Mouse (Mus musculus) CD4-positive, CD25-positive, alpha-beta regulatory T cell, adult 4 months (primary cell): ENCODE measurements around the gene Pdia2. TPM values are rescaled to one million over a fixed set of nuclear protein-coding genes. Genes with fewer than 3 reads are reported as not detected.

Experiments used
- ATAC-seq: one replicate; pipeline ENCODE4 v1.8.0; 2017
- polyA plus RNA-seq, 2 experiments: library from polyadenylated mRNA; unstranded; fragments of 100-300 nt; shearing (Covaris generic); gene quantifications; one replicate each; pipeline ENCODE4 v1.2.1; 2017

Pdia2 gene
- not detected for polyA plus RNA-seq

- no peak for ATAC-seq
Measured at GRCm38 (mm10) chr17:26198892-26199291, at the start of gene Pdia2. Gene Pdia2 (minus strand): TSS chr17:26199087.

DNA sequence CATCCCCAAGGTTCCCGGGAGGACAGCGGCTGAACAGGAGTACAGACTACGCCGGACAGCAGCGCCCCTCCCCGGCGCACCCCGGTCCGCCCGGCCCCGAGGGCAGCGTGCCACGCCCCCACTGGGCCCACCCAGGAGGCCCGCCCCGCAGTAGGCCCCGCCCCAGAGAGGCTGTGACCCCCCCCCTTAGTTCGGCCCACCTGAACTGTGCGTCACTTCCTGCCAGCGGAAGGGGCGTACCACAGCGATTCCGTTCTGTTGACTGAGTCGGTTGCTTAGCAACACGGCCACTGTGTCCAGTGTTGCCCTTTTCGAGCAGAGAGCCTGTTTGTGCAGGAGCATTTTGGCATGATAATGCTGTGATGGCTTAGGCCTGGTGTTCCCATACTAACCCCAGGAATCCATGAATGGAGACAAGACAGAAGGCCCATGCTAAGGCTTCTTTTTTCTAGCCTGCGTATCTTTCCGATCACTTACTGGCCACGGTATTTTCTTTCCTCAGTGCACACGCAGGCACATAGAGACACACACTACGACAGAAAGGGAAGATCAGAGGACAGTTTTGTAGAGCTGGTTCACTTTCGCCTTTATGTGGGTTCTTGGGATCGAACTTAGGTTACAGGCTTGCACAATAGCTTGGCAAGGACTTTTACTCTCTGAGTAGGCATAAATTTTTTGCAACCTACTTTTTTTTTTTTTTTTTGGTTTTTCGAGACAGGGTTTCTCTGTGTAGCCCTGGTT is 45.4 kb upstream of the Pdia2 start, which contains the start of gene Fam234a:
Gene Fam234a, minus strand, starts transcription at position 142 of the 741 bp plus-strand sequence.
- peak; percentile 93 for ATAC-seq

- peak; percentile 54 for ATAC-seq
Measured at GRCm38 (mm10) chr17:26243471-26244100, 44.7 kb upstream of the Pdia2 start.

- no peak for ATAC-seq
Measured at GRCm38 (mm10) chr17:26240990-26241389, 42.1 kb upstream of the Pdia2 start.

DNA sequence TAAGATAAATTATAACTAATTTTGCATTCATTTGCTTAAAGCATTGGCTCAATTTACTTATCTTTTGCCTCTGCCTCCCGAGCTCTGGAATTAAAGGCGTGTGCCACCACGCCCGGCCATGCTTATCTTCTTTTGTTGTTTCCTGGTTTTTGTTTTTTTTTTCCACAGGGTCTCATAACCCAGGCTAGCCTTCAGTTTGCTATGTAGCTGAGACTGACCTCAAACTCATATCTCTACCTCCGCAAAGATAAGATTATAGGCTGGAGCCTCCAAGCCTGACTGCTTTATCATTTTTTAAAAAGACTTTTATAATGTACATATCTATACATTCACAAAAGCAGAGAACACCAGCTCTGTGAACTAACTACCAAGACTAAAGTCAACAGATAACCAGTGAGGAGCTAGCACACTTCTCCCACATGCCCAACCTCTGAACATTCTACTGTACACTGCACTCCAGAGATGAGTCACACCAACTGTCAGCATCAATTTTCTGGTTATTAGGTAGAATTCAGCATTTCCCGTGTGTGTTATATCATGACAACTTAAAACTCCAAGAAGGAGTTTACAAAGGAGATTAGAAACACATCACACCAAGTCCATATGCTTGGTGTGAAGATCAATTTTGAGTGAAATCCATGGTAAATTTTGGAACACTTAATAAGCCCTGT is 41.4 kb upstream of the Pdia2 start:
- no peak for ATAC-seq

DNA sequence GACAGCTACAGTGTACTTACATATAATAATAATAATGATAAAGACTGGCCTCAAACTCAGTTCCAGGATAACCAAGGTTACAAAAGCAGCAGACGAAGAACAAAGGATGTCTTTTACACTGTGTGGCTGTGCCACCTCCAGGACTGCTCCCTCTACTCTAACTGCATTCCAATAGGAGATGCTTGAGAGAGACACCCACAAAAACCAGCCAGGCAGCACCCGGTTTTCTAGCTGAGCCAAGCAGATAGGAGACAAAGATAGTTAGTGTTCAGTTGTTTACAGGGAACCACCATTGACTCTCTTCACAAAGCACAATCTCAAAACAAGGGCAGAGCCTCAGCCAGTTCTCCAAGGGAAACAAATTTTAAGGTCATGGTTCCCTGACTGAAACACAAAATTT is 40.7 kb upstream of the Pdia2 start:
- ATAC-seq, result no peak

- ATAC-seq, result no peak
Measured at GRCm38 (mm10) chr17:26237667-26238066, 38.8 kb upstream of the Pdia2 start.

GRCm38 (mm10) chr17:26235077-26235815 is 36.4 kb upstream of the Pdia2 start:
- no peak for ATAC-seq

DNA sequence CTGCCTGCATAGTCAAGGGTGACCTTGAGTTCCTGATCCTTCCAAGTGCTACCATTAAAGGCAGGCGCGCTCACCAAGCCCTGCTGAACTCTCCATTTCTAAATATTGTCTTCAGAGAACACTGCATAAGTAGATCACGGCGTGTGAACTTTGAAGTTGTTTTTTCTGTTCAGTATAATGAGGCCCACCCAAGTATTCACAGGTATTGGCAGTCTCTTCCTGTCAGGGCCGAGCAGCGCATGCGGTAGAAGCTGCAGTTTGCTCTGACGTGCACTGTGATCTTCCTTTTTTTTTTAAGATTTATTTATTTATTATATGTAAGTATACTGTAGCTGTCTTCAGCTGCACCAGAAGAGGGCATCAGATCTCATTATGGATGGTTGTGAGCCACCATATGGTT is 35.5 kb upstream of the Pdia2 start:
- ATAC-seq, result no peak

GRCm38 (mm10) chr17:26232863-26233262 is 34.0 kb upstream of the Pdia2 start:
- ATAC-seq, result no peak

- ATAC-seq, result no peak
Measured at GRCm38 (mm10) chr17:26231156-26231555, 32.3 kb upstream of the Pdia2 start.

GRCm38 (mm10) chr17:26229776-26230175 is 30.9 kb upstream of the Pdia2 start:
- no peak for ATAC-seq

GRCm38 (mm10) chr17:26225150-26225549 is 26.3 kb upstream of the Pdia2 start:
- ATAC-seq, result no peak

DNA sequence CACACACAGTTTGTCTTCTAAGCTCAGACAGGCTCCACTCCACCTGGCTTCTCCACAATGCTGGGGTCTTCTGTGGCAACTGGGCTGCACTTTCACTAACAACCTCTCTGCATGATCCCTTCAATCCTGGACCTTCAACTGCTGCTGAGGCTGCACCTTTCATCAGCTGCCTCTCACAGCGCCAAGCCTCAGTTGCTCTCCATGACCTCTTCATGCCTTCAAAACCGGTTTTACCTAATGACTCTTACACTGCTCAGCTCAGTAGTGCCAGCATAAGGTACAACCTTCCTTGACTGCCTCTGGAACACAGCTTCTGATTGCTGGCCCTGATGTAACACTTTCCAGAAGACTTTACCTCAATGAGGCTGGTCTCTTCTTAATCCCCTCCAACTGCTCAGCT is 22.6 kb upstream of the Pdia2 start:
- no peak for ATAC-seq

- no peak for ATAC-seq
Measured at GRCm38 (mm10) chr17:26212681-26213080, 13.8 kb upstream of the Pdia2 start.

GRCm38 (mm10) chr17:26212241-26212640 is 13.4 kb upstream of the Pdia2 start:
- no peak for ATAC-seq

- no peak for ATAC-seq
Measured at GRCm38 (mm10) chr17:26207686-26208085, 8.8 kb upstream of the Pdia2 start, which contains the start of gene Arhgdig. Gene Arhgdig (minus strand): TSS chr17:26207786.

GRCm38 (mm10) chr17:26206392-26206791 is 7.5 kb upstream of the Pdia2 start:
- ATAC-seq, result no peak

GRCm38 (mm10) chr17:26204766-26205165 is 5.9 kb upstream of the Pdia2 start:
- no peak for ATAC-seq

DNA sequence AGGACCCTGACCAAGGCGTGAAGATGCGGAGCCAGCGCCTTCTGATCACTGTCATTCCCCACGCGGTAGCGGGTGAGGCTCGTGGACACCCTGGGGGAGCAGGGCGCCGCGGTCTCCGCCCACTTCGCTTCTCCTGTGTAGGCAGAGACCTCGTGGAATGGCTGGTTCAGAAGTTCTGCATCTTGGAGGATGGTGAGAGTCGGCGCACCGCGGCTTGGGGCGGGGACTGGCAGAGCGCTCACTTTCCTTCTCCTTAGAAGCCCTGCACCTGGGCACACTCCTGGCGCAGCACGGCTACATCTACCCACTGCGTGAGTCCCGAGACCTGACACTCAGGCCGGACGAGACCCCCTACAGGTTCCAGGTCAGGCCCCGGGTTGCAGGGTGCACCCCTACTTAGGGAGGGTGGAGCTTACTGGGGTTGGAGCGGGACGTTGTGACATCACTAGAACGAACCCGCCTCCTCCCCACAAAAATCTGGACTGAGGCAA is 4.5 kb upstream of the Pdia2 start:
- ATAC-seq, result peak; percentile 58

- ATAC-seq, result peak; percentile 43
Measured at GRCm38 (mm10) chr17:26202737-26203136, 3.9 kb upstream of the Pdia2 start, which contains the start of gene Rgs11. Gene Rgs11 (plus strand): TSS chr17:26202951.

GRCm38 (mm10) chr17:26201998-26202397 is 3.1 kb upstream of the Pdia2 start:
- ATAC-seq, result no peak
